ENCODE assay signal across 9 mouse cellular contexts in genomic region chr16:85415415-85415814, GRCm38 (mm10).
A peak's percentile ranks its signal among the peaks of the same experiment; 100 is the strongest.
DNase-seq lines count a peak whose midpoint lies in the region; ATAC-seq and TF ChIP-seq lines count a peak whose summit lies in the region.
"Had no signal": no experiment of that assay in that cellular context is flagged by ENCODE, and none has a peak within 500 bp of the region (broad histone marks: within the 10 kb centered on the region; RNA-seq: fewer than 3 reads in every experiment).

No protein-coding gene starts in this region.

- no peaks in the 10 kb centered on the region for H3K4me1 ChIP-seq in kidney, embryonic 16.5 days (ENCODE audit: insufficient read depth, low read length)
- no peaks in the 10 kb centered on the region; a peak in 1 of 4 replicates for H3K4me1 ChIP-seq in ES-E14 (ENCODE audit: control insufficient read depth in 2 of 2, insufficient read depth in 2 of 2, low read length in 2 of 2, poor library complexity in 1 of 2)

- H3K9me3 ChIP-seq in kidney, embryonic 16.5 days (ENCODE audit: low read length) = no peaks in the 10 kb centered on the region
- H3K9me3 ChIP-seq in ES-E14 (ENCODE audit: control insufficient read depth, insufficient read depth, low read depth, low read length) = no peaks in the 10 kb centered on the region

- no peak for ATAC-seq in kidney, embryonic 16.5 days (ENCODE audit: low FRiP score, low TSS enrichment)
- ATAC-seq in monocyte, adult 5-6 weeks (replicated peaks; ENCODE audit: insufficient number of reproducible peaks, low FRiP score, low TSS enrichment, poor library complexity, severe bottlenecking) = no peak

- H3K9ac ChIP-seq in kidney, embryonic 16.5 days (replicated peaks; ENCODE audit: low read length) = no peak overlapping the region
- H3K9ac ChIP-seq in ES-E14 (ENCODE audit: insufficient read depth, low read depth, low read length, poor library complexity, severe bottlenecking) = no peak overlapping the region

- DNase-seq in kidney, adult 9 months = peak; percentile 7
- no peak for DNase-seq in ES-E14 (ENCODE audit: low read depth, low spot score)
- DNase-seq in adrenal gland, postnatal 14 days = peak; percentile 80
- peak; percentile 8 for DNase-seq in gastrocnemius, postnatal 25 days
- no peak for DNase-seq in urinary bladder, postnatal 25 days (ENCODE audit: low spot score)
- DNase-seq in thymus, postnatal 10 days (ENCODE audit: low spot score in 2 of 2) = no peak

- 91% methylated on average over 3 of the region's 3 CpGs for WGBS in kidney, embryonic 16.5 days

- H3K4me3 ChIP-seq in kidney, embryonic 16.5 days (ENCODE audit: low read length) = no peak overlapping the region
- H3K4me3 ChIP-seq in ES-E14 (ENCODE audit: insufficient read depth in 1 of 2, low read depth in 1 of 2, low read length in 2 of 2, poor library complexity in 1 of 2, severe bottlenecking in 1 of 2) = no peak overlapping the region

- H3K4me2 ChIP-seq in kidney, embryonic 16.5 days (replicated peaks; ENCODE audit: low read depth, low read length) = no peak overlapping the region

- no peak overlapping the region for H3K27ac ChIP-seq in kidney, embryonic 16.5 days (ENCODE audit: low read length)
- no peak overlapping the region for H3K27ac ChIP-seq in ES-E14 (ENCODE audit: insufficient read depth, low read depth, low read length, poor library complexity, severe bottlenecking)
- H3K27ac ChIP-seq: macrophage had no signal

- H3K27me3 ChIP-seq in kidney, embryonic 16.5 days (ENCODE audit: insufficient read depth, low read length) = no peaks in the 10 kb centered on the region

- in situ Hi-C loops in ES-E14 (cut with MboI; ENCODE audit: low sequenced_read_pairs in 2 of 2, unreplicated experiment in 2 of 2) = no loop called here

- H3K36me3 ChIP-seq in kidney, embryonic 16.5 days (ENCODE audit: insufficient read depth, low read length) = no peaks in the 10 kb centered on the region
- H3K36me3 ChIP-seq in ES-E14 (ENCODE audit: control insufficient read depth, insufficient read depth, low read length, poor library complexity, severe bottlenecking) = no peaks in the 10 kb centered on the region

TF ChIP-seq in ES-E14, 5 proteins besides CTCF, POLR2A, EP300 and RAD21:
- TF ChIP-seq CHD2 (IDR thresholded peaks at IDR 0.05; ENCODE audit: low read depth, low read length) (no peak), MAFK (IDR thresholded peaks at IDR 0.05; ENCODE audit: insufficient read depth, low read depth, low read length) (peak; percentile 16; the same call in 1 of the 2 replicates)

Comparison
In these comparisons a context has a peak if more than half of its experiments do, and no peak if none do; other contexts are left out.
1. DNase-seq: peak in kidney, adult 9 months (single experiment), adrenal gland, postnatal 14 days (single experiment) and gastrocnemius, postnatal 25 days (single experiment); none in ES-E14 (single experiment), urinary bladder, postnatal 25 days (single experiment) and thymus, postnatal 10 days (0 of 2).